Mouse (Mus musculus) olfactory bulb, adult 2 months (tissue): ENCODE data around the gene Ppp1r2.

Experiments
- CTCF ChIP-seq: fragments of 200-500 bp; IDR thresholded peaks from 2 replicates; pipeline ENCODE4 v1.5.1; 2012; ENCODE audit warnings: low read depth, mild to moderate bottlenecking, low read length, moderate library complexity; ENCODE audit not compliant: insufficient read depth
- POLR2A ChIP-seq: fragments of 200-500 bp; IDR thresholded peaks from 2 replicates; pipeline ENCODE4 v1.6.1; 2012; ENCODE audit warnings: mild to moderate bottlenecking, low read depth, low read length, moderate library complexity; ENCODE audit not compliant: insufficient read depth

DNA sequence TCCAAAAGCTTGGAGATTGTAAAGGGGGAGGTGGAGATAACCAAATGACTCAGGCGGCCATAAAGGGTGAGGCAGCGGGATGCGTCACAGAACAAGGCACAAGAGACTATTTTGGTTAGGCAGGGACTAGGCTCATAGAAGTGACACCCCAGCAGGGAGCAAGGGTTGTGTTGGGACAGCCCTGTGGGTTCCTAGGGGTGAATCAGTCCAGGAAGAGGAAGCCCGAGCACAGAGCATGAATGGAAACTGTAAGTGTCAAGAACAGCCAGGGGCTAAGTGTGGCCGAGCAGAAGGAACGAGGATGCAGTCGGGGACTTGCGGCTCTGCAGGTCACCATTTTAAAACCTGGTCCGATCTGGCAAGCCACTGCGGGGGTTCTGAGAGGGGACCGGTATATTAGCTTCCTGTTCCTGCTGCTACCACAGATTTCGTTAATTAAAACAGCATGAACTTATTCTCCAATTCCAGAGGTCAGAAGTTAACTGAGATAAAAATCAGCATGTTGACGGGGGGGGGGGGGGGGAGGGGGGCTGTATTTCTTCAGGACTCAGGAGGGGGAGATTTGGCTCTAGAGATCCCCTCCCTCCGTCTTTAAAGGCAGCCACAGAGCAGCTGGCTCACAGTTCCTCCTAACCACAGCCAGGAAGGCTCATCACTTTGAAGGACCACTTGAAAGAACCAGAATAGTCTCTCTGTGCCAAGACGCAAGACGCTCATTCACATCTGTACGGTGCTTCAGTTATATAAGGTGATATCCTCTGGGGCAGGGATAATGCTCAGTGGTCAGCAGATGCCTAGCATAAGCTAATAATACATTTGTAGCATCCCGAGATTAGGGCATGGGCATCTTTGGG is 39.4 kb downstream of the Ppp1r2 start:
- TF ChIP-seq CTCF (no peak), POLR2A (no peak)
